Mouse (Mus musculus) lung, postnatal 25 days (tissue): ENCODE data around the gene Inf2.

Experiments used
- DNase-seq: peaks from one replicate; pipeline ENCODE4 v3.0.0; 2022; ENCODE audit warnings: low spot score

The Inf2 gene

GRCm38 (mm10) chr12:112660576-112661326 lies 72.2 kb downstream of the Inf2 start:
- no peak for DNase-seq

- DNase-seq: no peak
Measured at GRCm38 (mm10) chr12:112661327-112661605, 72.7 kb downstream of the Inf2 start.

DNA sequence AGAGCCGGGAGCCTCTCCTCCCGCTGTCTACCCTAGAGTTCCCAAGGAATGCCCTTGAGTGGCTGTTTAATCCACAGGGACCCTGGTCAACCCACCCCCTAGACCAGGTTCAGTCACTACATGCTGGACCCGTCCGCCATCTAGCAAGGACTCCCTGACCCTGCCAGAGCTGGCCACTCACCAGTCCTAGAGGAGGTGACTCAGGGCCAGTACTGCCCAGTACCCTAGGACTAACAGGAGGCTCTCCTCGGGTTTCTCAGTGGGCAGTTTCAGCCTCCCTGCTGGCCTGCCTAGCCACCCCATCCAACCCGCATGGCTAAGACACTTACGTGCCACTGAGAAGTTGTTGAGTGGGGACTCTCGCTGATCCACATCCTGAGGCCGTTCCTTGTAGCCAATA lies 73.3 kb downstream of the Inf2 start:
- DNase-seq: no peak

DNA sequence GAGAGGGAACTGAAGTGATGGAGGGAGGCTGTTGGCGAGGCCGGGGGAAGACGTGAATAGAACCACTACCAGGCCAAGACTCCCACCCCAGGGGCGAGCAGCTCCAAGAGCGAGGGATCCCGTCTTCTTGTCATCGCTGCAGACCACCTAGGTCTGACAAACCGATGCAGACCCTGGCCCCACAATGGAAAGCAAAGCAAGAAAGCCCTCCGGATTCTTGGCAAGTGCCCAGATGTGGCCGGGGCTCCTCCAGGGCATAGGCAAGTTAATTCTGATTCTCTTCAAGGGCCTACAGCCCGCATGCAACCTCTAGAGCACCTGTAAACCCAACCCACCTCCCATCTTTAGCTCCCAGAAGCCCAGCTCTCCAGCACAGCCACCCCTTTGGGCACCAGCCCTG lies 74.7 kb downstream of the Inf2 start:
- DNase-seq: no peak

- no peak for DNase-seq
Measured at GRCm38 (mm10) chr12:112663716-112664115, 75.1 kb downstream of the Inf2 start.

DNA sequence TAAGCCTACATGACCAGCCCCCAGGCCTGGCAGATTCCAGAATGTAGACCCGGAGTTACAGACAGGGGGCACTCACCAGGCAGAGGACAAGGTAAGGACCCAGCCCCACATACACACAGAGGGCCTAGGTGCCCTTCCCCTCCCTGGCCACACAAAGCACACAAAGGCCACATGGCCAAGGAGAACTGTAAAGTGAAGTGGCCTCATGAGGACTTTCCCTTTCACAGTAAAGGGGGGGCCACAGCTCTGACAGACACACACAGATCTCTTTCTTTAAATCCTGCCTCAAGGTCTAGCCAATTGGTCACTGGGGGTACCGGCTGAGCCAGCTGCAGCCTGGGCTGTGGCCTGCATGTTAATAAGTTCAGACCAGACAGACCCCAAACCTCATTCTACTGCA lies 75.5 kb downstream of the Inf2 start:
- DNase-seq: no peak

GRCm38 (mm10) chr12:112664656-112665055 lies 76.1 kb downstream of the Inf2 start:
- DNase-seq: no peak
